Mouse (Mus musculus) megakaryocyte, embryonic 14.5 days (primary cell): ENCODE measurements around the gene Cbx7.
"Not testable (repeated sequence)": the region's sequence is repeated elsewhere in the genome, so short reads cannot be mapped to it uniquely, and the experiment has no call there.

Experiments used
- FLI1 ChIP-seq: IDR thresholded peaks from 2 replicates; pipeline ENCODE4 v1.6.1; 2012; ENCODE audit warnings: low read length, inconsistent platforms, mixed read lengths
- GATA1 ChIP-seq: IDR thresholded peaks from 3 replicates; pipeline ENCODE4 v1.6.1; 2012; ENCODE audit warnings: mixed read lengths, low read length, inconsistent platforms, borderline replicate concordance

- not testable (repeated sequence) for TF ChIP-seq GATA1, FLI1
Measured at GRCm38 (mm10) chr15:79895221-79896079, 75.5 kb downstream of the Cbx7 start.
